Mouse (Mus musculus): ENCODE data around the gene Srgap2. TPM values are rescaled to one million over a fixed set of nuclear protein-coding genes. Genes with fewer than 3 reads are reported as not detected.

Srgap2 gene
- polyA plus RNA-seq, 1 experiment from 2014 or later, result 9.5 TPM

DNA sequence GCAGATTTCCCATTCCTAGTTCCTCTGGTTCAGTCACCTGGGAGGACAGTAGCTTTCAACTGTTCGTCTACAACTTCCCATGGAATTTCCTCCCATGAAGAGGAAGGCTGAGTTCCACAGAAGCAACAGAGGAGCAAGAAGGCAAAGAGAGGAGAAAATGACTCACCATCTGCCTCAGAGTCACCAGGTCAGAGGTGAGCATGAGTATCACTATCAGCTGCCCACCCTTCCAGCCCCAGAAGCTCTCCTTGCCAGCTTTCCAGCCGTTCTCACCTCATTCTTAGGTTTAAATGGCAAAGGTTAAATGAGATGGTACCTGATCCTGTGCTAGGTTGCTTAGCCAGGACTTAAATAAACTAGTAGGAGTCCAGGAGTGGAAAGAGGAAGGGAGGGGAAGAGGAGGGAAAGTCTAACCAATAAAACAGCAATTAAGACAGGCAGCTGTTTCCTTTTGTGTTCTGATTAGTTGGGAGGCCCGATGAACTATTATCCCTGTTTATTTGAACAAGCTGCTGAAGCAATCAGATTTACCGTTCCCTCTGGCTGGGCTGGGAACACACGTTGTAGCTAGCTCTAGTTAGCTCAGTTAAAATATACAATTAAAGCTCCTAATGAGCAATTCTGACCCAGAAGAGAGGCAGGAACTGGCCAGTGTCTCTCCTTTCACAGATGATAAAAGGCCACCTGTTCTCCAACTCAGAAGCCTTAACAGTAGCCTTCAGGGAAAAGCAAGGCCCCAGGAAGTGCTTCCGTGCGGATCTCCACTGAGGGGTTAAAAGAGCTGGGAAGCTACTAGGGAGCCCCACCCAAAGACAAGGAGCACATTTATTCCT is 148.9 kb downstream of the Srgap2 start:
- Histone ChIP-seq H3K4me2 (no peak overlapping the region), H3K36me3 (0 out of 2 replicates have a peak, but pooled peaks cover 3% of the 10 kb centered on the region), H3K4me1 (peaks cover 12% of the 10 kb centered on the region), H3K27me3 (replicated peaks) (no peaks in the 10 kb centered on the region), H3K27ac (peak overlapping the region; percentile 57), H3K9ac (no peak overlapping the region), H3K4me3 (replicated peaks) (no peak overlapping the region), H3K9me3 (no peaks in the 10 kb centered on the region)
- ATAC-seq (ENCODE audit: insufficient read depth, low FRiP score, low read depth), result no peak
- 38% methylated on average over 7 of the region's 7 CpGs for WGBS

DNA sequence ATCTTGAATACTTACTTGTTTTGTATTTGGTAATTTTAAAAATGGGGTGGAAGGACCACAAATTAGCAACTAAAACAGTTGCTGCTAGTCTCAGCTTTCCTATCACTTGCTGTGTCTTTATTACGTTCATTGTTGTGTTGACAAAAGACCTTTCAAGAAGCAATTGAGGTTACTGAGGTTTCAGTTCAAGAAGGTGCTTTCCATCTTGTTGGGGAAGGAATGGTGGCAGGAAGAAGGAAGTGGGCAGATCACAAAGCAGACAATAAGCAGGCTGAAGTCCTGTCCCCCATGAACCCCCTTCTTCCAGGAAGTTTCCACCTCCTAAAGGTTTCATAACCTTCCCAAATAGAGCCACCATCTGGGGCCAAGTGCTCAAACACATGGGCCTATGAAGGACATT is 161.3 kb downstream of the Srgap2 start:
- 81% methylated on average over 1 of the region's 1 CpGs for WGBS
- no peaks in the 10 kb centered on the region for H3K4me1 ChIP-seq
- H3K4me3 ChIP-seq (replicated peaks), result no peak overlapping the region
- H3K4me2 ChIP-seq, result no peak overlapping the region
- ATAC-seq (ENCODE audit: insufficient read depth, low FRiP score, low read depth), result no peak
- H3K9ac ChIP-seq, result no peak overlapping the region
- H3K9me3 ChIP-seq, result no peaks in the 10 kb centered on the region
- no peak overlapping the region for H3K27ac ChIP-seq
- no peaks in the 10 kb centered on the region for H3K27me3 ChIP-seq (replicated peaks)
- no peaks in the 10 kb centered on the region for H3K36me3 ChIP-seq

DNA sequence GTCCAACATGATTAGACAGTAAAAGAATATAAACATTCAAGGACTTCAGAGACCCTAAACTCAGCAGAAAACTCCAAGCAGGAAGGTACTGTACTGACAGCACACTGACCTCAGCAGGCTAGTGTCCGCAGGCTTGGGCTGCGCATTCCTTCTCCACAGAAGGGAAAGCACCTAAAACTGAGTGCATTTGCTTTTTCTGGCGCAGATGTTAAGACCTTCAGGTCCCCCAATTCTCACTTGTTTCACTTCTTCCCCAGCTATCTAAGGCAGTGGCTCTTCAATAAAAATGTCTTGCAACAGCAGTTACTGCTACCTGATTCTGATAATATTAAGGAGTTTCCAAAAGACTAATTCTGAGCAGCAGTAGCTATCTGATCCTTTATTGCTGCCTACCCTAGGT is 162.7 kb downstream of the Srgap2 start:
- H3K9me3 ChIP-seq, result no peaks in the 10 kb centered on the region
- H3K4me2 ChIP-seq, result no peak overlapping the region
- no peak overlapping the region for H3K4me3 ChIP-seq (replicated peaks)
- H3K36me3 ChIP-seq, result no peaks in the 10 kb centered on the region
- WGBS, result 89% methylated on average over 3 of the region's 3 CpGs
- H3K27me3 ChIP-seq (replicated peaks), result no peaks in the 10 kb centered on the region
- H3K9ac ChIP-seq, result no peak overlapping the region
- H3K4me1 ChIP-seq, result no peaks in the 10 kb centered on the region
- no peak for ATAC-seq (ENCODE audit: insufficient read depth, low FRiP score, low read depth)
- H3K27ac ChIP-seq, result no peak overlapping the region

DNA sequence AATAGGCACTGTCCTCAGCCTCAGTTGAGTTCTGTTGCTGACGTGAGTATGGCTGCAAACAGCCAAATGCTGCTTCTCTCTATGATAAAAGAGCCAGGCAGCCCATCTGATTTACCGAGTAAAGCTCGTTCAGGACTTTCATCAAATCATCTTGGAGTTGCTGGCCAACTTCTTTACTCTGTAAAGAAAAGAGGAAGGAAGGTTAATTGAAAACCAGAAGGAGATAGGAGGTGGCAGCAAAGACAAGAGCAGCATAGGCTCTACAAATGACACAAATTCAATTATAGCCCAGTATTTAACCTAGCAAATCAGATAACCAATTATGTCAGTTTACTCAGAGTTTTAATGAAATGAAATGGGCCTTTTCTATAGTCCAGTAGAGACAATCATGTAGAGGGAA is 163.3 kb downstream of the Srgap2 start:
- Histone ChIP-seq H3K4me2 (no peak overlapping the region), H3K27ac (no peak overlapping the region), H3K36me3 (no peaks in the 10 kb centered on the region), H3K4me1 (no peaks in the 10 kb centered on the region), H3K27me3 (replicated peaks) (no peaks in the 10 kb centered on the region), H3K9me3 (no peaks in the 10 kb centered on the region), H3K4me3 (replicated peaks) (no peak overlapping the region), H3K9ac (no peak overlapping the region)
- 77% methylated on average over 3 of the region's 3 CpGs for WGBS
- ATAC-seq (ENCODE audit: insufficient read depth, low FRiP score, low read depth), result no peak

DNA sequence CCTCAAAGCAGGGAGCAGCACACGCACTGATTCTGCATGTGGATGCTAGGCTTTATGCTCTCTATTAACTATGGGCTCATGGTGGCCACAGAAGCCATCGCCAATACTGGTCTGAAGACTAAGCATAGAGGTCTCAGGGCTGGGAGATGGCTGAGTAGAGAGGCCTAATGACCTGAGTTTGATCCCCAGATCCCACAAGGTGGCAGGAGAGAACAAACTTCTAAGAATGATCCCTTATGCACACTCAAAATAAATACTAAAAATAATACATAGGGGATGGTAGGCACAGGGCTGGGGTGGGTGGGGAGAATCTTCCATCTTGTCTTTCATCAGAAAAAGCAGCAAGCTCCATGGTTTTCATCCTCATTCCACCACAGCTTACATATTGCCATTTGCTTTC is 165.1 kb downstream of the Srgap2 start:
- H3K27me3 ChIP-seq (replicated peaks), result no peaks in the 10 kb centered on the region
- H3K4me3 ChIP-seq (replicated peaks), result no peak overlapping the region
- H3K36me3 ChIP-seq, result no peaks in the 10 kb centered on the region
- 94% methylated on average over 2 of the region's 2 CpGs for WGBS
- H3K4me2 ChIP-seq, result no peak overlapping the region
- H3K9ac ChIP-seq, result no peak overlapping the region
- H3K4me1 ChIP-seq, result no peaks in the 10 kb centered on the region
- no peak overlapping the region for H3K27ac ChIP-seq
- H3K9me3 ChIP-seq, result no peaks in the 10 kb centered on the region
- ATAC-seq (ENCODE audit: insufficient read depth, low FRiP score, low read depth), result no peak

DNA sequence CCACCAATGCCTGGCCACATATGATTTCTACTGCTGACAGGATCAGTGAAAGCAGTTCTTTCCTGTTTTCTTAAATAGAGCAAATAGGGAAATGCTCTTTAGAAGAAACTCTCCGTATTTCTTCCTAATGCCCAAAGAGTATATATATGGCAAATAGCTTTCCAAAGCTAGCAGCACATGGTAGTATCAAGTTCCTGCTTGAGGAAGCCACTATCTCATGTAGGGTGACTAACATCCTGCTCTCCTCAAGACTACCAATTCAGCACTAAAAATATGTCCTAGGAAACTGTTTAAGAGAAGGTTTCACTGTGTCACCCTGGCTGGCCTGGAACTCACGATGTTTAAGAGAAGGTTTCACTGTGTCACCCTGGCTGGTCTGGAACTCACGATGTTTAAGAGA is 166.4 kb downstream of the Srgap2 start:
- Histone ChIP-seq H3K27ac (no peak overlapping the region), H3K4me2 (no peak overlapping the region), H3K4me3 (replicated peaks) (no peak overlapping the region), H3K9ac (no peak overlapping the region), H3K4me1 (no peaks in the 10 kb centered on the region), H3K27me3 (replicated peaks) (no peaks in the 10 kb centered on the region), H3K9me3 (no peaks in the 10 kb centered on the region), H3K36me3 (no peaks in the 10 kb centered on the region)
- no peak for ATAC-seq (ENCODE audit: insufficient read depth, low FRiP score, low read depth)
- WGBS, result 89% methylated on average over 3 of the region's 3 CpGs

GRCm38 (mm10) chr1:131359609-131360008 is 167.5 kb downstream of the Srgap2 start:
- H3K9ac ChIP-seq, result no peak overlapping the region
- H3K27me3 ChIP-seq (replicated peaks), result no peaks in the 10 kb centered on the region
- no peak overlapping the region for H3K4me3 ChIP-seq (replicated peaks)
- 94% methylated on average over 1 of the region's 1 CpGs for WGBS
- H3K36me3 ChIP-seq, result no peaks in the 10 kb centered on the region
- H3K4me1 ChIP-seq, result no peaks in the 10 kb centered on the region
- no peak overlapping the region for H3K4me2 ChIP-seq
- no peaks in the 10 kb centered on the region for H3K9me3 ChIP-seq
- no peak overlapping the region for H3K27ac ChIP-seq
- ATAC-seq (ENCODE audit: insufficient read depth, low FRiP score, low read depth), result no peak

GRCm38 (mm10) chr1:131357213-131357612 is 169.9 kb downstream of the Srgap2 start:
- no peak overlapping the region for H3K4me2 ChIP-seq
- H3K4me3 ChIP-seq (replicated peaks), result no peak overlapping the region
- no peaks in the 10 kb centered on the region for H3K4me1 ChIP-seq
- WGBS, result 90% methylated on average over 1 of the region's 1 CpGs
- ATAC-seq (ENCODE audit: insufficient read depth, low FRiP score, low read depth), result no peak
- no peak overlapping the region for H3K27ac ChIP-seq
- no peaks in the 10 kb centered on the region for H3K36me3 ChIP-seq
- no peaks in the 10 kb centered on the region for H3K9me3 ChIP-seq
- H3K27me3 ChIP-seq (replicated peaks), result no peaks in the 10 kb centered on the region
- H3K9ac ChIP-seq, result no peak overlapping the region

- ATAC-seq (ENCODE audit: insufficient read depth, low FRiP score, low read depth), result no peak
- H3K36me3 ChIP-seq, result no peaks in the 10 kb centered on the region
- no peak overlapping the region for H3K27ac ChIP-seq
- no peak overlapping the region for H3K4me2 ChIP-seq
- H3K9me3 ChIP-seq, result no peaks in the 10 kb centered on the region
- no peak overlapping the region for H3K4me3 ChIP-seq (replicated peaks)
- 55% methylated on average over 2 of the region's 2 CpGs for WGBS
- no peaks in the 10 kb centered on the region for H3K4me1 ChIP-seq
- no peak overlapping the region for H3K9ac ChIP-seq
- H3K27me3 ChIP-seq (replicated peaks), result no peaks in the 10 kb centered on the region
Measured at GRCm38 (mm10) chr1:131351436-131351835, 175.7 kb downstream of the Srgap2 start.

DNA sequence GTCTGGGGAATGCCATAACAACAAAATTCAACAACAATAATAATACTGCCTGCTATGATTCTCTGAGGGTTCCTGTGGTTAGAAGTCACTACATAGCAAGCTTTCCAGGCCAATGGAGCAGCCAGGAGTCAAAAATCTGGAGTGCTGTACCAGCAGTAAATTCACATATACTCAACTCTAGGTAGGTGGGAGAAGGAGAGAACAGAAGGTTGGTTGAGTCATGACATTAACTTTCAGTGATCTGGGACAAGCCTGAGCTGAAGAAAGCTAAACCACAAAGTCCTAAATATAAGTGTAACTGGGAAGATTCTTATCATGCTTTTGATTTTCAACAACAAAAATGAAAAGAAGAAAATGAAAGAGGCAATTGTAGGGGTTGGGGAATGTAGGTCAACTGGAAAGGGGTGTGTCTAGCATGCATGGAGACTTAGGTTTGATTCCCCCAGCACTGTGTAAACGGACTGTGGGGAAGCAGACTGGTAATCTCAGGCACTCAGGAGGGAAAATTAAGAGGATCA is 177.1 kb downstream of the Srgap2 start:
- Histone ChIP-seq H3K36me3 (no peaks in the 10 kb centered on the region), H3K27ac (no peak overlapping the region)

DNA sequence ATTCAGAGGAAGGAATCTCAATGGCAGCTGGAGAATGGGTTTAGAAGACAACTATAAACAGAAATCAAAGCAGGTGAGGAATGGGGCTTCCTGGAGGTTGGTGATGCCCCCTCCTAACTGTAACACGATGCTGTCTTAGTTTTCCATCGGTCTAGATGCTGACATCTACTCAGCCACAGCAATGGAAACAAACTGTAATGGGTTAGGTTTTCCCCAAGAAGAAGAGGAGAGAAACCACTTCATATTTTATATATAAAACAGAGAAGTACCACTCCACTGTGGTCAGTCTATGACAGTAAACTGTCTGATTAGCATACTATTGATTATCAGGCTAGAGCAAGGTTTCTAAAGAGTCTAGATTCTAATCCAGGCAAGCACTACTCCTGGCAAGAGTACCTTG is 179.4 kb downstream of the Srgap2 start:
- no peak overlapping the region for H3K9ac ChIP-seq
- no peak overlapping the region for H3K4me2 ChIP-seq
- H3K4me1 ChIP-seq, result no peaks in the 10 kb centered on the region
- H3K27ac ChIP-seq, result no peak overlapping the region
- no peak for ATAC-seq (ENCODE audit: insufficient read depth, low FRiP score, low read depth)
- no peaks in the 10 kb centered on the region for H3K9me3 ChIP-seq
- H3K27me3 ChIP-seq (replicated peaks), result no peaks in the 10 kb centered on the region
- no peak overlapping the region for H3K4me3 ChIP-seq (replicated peaks)
- 0 out of 2 replicates have a peak, but pooled peaks cover 5% of the 10 kb centered on the region for H3K36me3 ChIP-seq
- 61% methylated on average over 2 of the region's 2 CpGs for WGBS

More for the DNA sequence above, 177.1 kb downstream of the Srgap2 start:
- Histone ChIP-seq H3K9me3 (no peaks in the 10 kb centered on the region), H3K27me3 (replicated peaks) (no peaks in the 10 kb centered on the region), H3K4me3 (replicated peaks) (no peak overlapping the region), H3K4me1 (no peaks in the 10 kb centered on the region), H3K4me2 (no peak overlapping the region), H3K9ac (no peak overlapping the region)
- no peak for ATAC-seq (ENCODE audit: insufficient read depth, low FRiP score, low read depth)
- 76% methylated on average over 1 of the region's 1 CpGs for WGBS

DNA sequence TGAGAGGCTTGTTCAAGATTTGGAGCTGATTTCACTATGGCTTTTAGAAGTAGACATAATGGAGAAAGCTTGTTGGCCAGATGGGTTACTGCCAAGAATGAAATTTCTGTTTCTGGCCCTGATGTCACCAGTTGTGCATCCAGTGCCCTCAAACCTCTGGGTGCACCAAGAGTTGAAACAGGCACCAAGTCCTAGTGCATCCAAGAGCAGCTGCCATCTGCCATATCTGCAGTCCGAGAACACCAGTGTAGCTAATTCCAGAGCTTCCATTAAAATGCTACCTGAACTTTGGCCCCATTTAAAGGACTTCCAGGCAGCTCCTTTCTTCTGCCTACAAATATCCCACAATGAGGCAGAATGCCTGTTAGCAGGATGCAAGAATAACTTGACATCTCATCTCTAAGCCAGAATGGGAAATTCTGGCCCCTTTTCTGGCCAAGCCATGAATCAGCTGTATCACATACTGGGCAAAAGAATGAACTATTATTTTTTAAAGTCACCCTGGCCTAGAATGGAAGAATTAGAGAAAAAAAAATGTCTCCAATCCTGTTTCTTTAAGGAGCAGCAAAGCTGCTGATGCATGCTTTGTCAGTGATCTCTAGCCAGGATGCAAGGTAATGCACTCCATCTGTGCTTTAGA is 180.1 kb downstream of the Srgap2 start:
- ATAC-seq (ENCODE audit: insufficient read depth, low FRiP score, low read depth), result no peak
- Histone ChIP-seq H3K27me3 (replicated peaks) (no peaks in the 10 kb centered on the region), H3K9me3 (no peaks in the 10 kb centered on the region), H3K27ac (no peak overlapping the region), H3K4me2 (no peak overlapping the region), H3K4me3 (replicated peaks) (no peak overlapping the region), H3K4me1 (no peaks in the 10 kb centered on the region), H3K9ac (no peak overlapping the region), H3K36me3 (0 out of 2 replicates have a peak, but pooled peaks cover 5% of the 10 kb centered on the region)
- WGBS, result 74% methylated on average over 1 of the region's 1 CpGs

Data from stomach, embryonic 15.5 days (tissue).